Mouse (Mus musculus) bone marrow, adult 2 months (tissue): Measurements from ENCODE around the gene Gm17606. TPM values are rescaled to one million over a fixed set of nuclear protein-coding genes. Genes with fewer than 3 reads are reported as not detected.

Experiments
- H3K27ac ChIP-seq: fragments of 200-500 bp; 2 replicates; pipeline ENCODE4 v1.5.1; 2012; ENCODE audit warnings: low read depth, mild to moderate bottlenecking, control low read depth, inconsistent platforms, low read length; ENCODE audit not compliant: control insufficient read depth, poor library complexity, insufficient read depth
- H3K4me1 ChIP-seq: fragments of 200-500 bp; 2 replicates; pipeline ENCODE4 v1.6.1; 2011; ENCODE audit warnings: low read length; ENCODE audit not compliant: control insufficient read depth, insufficient read depth
- H3K4me3 ChIP-seq: fragments of 200-500 bp; replicated peaks from 2 replicates; pipeline ENCODE3; 2011; ENCODE audit warnings: mild to moderate bottlenecking, low read depth, low read length, control low read depth; ENCODE audit not compliant: control insufficient read depth
- CTCF ChIP-seq: fragments of 200-500 bp; IDR thresholded peaks from 2 replicates; pipeline ENCODE4 v1.5.1; 2011; ENCODE audit warnings: low read length, control low read depth; ENCODE audit not compliant: control insufficient read depth, insufficient read depth
- POLR2A ChIP-seq: fragments of 200-500 bp; IDR thresholded peaks from 2 replicates; pipeline ENCODE4 v1.6.1; 2011; ENCODE audit warnings: low read depth, mild to moderate bottlenecking, control low read depth, low read length, borderline replicate concordance; ENCODE audit not compliant: control insufficient read depth
- WGBS: fragments of 180-500 bp; shearing (Covaris S2); methylation state at CpG from one replicate; pipeline ENCODE4 v1.1.7; 2018; 5-methylcytosine and 5-hydroxymethylcytosine counted together
- polyA plus RNA-seq: library from polyadenylated mRNA; stranded (reverse); fragments of >200 nt; gene quantifications from 2 replicates; pipeline ENCODE4 v1.2.4, GENCODE M21; 2011; ENCODE audit warnings: low replicate concordance; ENCODE audit not compliant: missing spikeins, insufficient read depth, insufficient read length

Gm17606 gene
- polyA plus RNA-seq, result not detected in 2 replicates

DNA sequence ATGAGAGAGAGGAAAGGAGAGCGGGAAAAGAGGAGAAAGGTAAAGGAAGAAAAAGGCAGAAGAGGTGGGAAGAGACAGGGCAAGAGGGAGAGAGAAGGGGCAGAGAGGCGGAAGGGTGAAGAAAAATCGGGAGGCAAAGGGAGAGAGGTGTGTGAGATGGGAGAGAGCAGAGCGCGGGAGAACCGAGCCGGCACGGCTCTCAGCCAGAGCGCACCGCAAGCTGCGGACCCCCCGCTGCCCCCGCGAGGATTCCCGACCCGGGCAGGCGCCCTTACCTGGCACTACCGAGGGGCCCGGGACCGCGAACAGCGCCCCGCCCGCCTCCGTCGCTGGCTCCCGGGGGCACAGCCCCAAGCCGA is at the start of gene Gm17606:
Gene Gm17606, plus strand, starts transcription at position 7 of the 359 bp plus-strand sequence.
- peak within 1 kb of the TSS; percentile 93 for H3K4me3 ChIP-seq
- under 1% methylated on average over 28 of the region's 28 CpGs for WGBS
- TF ChIP-seq CTCF, result no peak
- H3K27ac ChIP-seq, result no peak within 1 kb of the TSS; the same call in 1 of the 2 replicates
- peaks cover 2% of the 10 kb centered on the region; the same call in 1 of the 2 replicates for H3K4me1 ChIP-seq

DNA sequence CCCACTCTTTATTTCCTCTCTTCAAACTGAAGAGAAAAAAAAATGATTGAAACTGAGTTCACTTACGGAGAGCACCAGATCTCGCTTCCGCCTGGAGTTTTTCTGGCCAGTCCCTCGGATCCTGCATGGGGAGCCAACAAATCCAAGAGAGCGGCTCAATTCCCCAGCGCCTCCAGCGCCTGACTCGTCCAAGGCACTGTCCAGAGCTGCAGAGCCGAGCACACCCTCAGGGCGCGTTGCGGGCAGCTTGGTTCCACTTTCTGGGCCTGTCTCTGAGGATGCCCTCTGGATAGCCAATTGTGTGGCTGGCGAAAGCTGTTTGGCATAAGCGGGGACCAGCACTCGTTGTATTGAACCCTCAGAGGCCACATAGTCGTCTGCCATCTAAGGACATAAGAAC is 49.7 kb upstream of the Gm17606 start:
- Histone ChIP-seq H3K4me3 (no peak overlapping the region), H3K27ac (no peak overlapping the region), H3K4me1 (no peaks in the 10 kb centered on the region)
- WGBS, result 90% methylated on average over 16 of the region's 16 CpGs
- TF ChIP-seq CTCF (no peak), POLR2A (no peak)

DNA sequence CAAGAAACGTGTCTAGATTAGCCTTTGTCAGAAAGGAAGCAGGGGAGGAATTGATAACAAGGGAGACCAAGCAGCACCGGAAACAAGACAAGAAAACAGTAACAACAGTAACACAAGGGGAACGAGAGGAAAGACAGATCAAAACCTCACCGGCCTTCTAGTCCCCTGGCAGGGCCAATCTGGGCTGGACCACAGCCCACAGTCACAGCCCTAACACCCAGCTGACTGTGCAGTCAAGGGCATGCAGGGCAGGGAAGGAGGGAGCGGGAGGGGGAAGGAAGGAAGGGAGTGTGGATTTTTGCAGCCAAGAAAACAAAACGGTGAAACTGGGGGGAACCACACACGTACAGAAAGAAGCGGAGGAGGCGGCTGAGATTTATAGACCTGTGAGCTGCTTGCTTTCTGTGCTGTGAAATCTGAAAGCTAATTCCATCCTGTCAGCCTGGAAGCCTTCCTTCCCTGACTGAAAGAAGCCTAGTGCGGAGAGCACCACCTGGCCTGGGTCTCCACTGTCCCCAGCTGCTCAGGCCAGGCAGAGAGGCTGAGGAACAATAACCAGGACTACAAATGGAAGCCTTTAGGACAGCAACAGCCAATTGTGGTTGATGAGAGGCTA is 48.3 kb upstream of the Gm17606 start:
- WGBS, result 31% methylated on average over 10 of the region's 10 CpGs
- Histone ChIP-seq H3K4me1 (no peaks in the 10 kb centered on the region), H3K27ac (no peak overlapping the region), H3K4me3 (no peak overlapping the region)
- TF ChIP-seq POLR2A (no peak), CTCF (no peak)

DNA sequence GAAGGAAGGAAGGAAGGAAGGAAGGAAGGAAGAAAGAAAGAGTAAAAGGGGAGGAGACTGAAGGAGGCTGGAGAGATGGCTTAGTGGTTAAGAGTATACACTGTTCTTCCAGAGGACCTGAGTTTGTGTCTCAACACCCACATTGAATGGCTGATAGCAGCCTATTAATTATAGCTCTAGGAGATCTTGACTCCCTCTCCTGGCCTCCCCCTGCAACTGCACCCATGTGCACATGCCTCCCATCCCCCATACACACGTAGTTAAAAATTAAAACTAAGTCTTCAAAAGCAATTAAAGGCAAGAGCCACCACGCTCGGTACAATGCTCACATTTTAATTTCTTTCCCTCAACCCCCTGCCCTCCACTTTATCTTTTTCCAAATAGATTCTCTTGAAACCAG is 46.7 kb upstream of the Gm17606 start:
- Histone ChIP-seq H3K4me1 (no peaks in the 10 kb centered on the region), H3K4me3 (no peak overlapping the region), H3K27ac (no peak overlapping the region)
- TF ChIP-seq POLR2A (no peak), CTCF (peak; percentile 36; the same call in 1 of the 2 replicates)
- WGBS, result 86% methylated on average over 3 of the region's 3 CpGs

DNA sequence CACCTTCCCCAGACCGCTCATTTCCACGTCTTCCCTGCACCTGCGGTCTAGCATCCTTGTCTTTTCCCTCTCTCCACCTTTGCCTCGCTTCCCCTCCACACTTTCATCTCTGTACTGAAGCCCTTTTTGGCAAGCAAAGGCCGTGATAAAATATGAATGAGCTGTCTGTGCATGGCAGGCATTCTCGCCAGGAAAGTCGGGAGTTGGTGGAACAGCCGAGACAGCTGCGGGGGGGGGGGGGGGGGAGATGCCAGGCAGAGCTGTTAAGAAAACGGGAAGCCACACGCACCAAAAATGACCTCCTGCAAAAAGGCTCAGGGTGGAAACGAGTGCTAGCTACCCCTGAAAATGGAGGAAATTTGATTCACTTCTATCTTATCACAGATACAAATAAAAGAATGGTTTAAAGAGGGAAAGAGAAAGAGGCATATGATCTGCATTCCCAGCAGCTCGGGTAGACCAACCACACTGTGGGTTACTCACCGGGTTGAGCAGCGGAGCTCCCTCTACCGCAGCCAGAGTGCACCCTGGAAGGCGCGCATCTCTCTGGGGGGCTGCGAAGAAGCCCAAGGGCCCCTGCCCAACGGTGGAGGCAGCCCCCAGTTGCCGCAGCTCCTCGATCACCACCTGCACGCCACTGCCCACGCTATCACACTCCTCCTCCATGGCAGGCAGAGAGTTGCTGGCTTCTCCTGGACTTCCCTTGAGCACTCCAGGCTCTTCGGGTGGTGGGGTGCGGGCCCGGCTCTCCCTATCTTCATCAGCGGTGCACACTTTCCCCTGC is 45.9 kb upstream of the Gm17606 start:
- 90% methylated on average over 28 of the region's 28 CpGs for WGBS
- TF ChIP-seq POLR2A (no peak), CTCF (no peak)
- Histone ChIP-seq H3K4me3 (no peak overlapping the region), H3K27ac (no peak overlapping the region), H3K4me1 (no peaks in the 10 kb centered on the region)

DNA sequence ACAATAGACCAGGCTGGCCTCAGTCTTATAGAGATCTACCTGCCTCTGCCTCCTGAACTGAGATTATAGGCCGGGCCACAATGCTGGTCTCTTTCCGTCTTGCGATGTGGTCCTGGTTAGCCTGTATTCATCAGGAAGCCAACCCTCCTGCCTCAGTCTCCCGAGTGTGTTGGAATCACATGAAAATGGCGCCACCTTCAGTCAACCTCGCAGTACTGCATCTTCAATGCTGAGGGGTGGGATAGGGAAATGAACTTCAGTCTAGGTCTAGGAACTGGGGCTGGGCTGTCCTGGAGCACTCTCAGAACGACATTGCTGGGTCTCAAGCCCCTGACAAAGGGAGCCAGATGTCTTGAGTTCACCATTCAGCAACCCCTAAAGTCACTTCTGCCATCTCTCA is 43.7 kb upstream of the Gm17606 start:
- WGBS, result 66% methylated on average over 7 of the region's 7 CpGs
- no peak for TF ChIP-seq POLR2A
- peak; percentile 69 for TF ChIP-seq CTCF
- H3K4me1 ChIP-seq, result no peaks in the 10 kb centered on the region
- no peak overlapping the region for H3K27ac ChIP-seq
- no peak overlapping the region for H3K4me3 ChIP-seq

DNA sequence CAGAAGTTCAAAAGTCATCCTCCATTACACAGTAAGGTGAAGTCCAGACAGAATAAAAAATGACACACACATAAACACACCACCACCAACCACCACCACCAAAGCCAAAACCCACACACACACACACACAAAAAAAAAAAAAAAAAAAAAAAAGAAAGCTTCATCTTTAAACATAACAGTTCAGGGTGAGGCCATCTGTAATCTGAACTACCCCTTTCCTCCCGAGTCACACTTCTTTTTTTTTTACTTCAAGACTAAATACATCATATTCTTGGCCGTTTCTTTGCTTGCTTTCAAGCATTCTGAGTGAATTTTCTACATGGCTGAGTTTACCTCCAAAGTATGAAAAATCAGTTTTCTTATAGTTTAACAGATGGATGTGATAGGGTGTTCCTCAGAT is 39.2 kb upstream of the Gm17606 start:
- H3K27ac ChIP-seq, result no peak overlapping the region
- no peaks in the 10 kb centered on the region; the same call in 1 of the 2 replicates for H3K4me1 ChIP-seq
- H3K4me3 ChIP-seq, result no peak overlapping the region
- 28% methylated on average over 2 of the region's 2 CpGs for WGBS
- TF ChIP-seq CTCF (no peak), POLR2A (no peak)

DNA sequence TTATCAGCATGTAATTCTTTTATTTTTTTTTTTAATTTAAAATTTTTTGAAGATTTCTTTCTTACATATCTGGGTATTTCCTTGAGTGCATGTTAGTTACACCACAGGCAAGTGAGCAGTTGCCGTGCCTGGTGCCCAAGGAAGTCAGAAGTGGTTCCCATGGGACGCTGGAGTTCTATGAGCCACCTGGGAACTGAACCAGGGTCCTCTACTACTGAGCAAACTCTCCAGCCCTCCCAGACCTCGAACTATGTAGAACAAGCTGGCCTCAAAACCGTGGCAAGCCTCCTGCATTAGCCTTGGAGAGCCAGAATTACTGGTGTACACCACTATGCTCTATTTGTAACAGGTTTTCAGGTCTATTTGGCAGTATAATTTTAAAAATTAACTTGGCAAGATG is 38.1 kb upstream of the Gm17606 start:
- Histone ChIP-seq H3K4me1 (no peaks in the 10 kb centered on the region; the same call in 1 of the 2 replicates), H3K4me3 (no peak overlapping the region), H3K27ac (0 out of 2 replicates have a peak overlapping the region, but pooled peaks have one; percentile 35)
- TF ChIP-seq POLR2A (no peak), CTCF (no peak)
- 46% methylated on average over 4 of the region's 4 CpGs for WGBS
